In genomic region chr10:67742305-67742704, GRCm38 (mm10) we compare ENCODE assay signal across 11 mouse cellular contexts.
DNase-seq lines count a peak whose midpoint lies in the region; ATAC-seq and TF ChIP-seq lines count a peak whose summit lies in the region.
"Had no signal": no experiment of that assay in that cellular context is flagged by ENCODE, and none has a peak within 500 bp of the region (broad histone marks: within the 10 kb centered on the region; RNA-seq: fewer than 3 reads in every experiment).

No protein-coding gene starts in this region.

- no peak overlapping the region for H3K9ac ChIP-seq in liver, adult 2 months (ENCODE audit: low read depth, low read length)
- no peak overlapping the region for H3K9ac ChIP-seq in heart, embryonic 16.5 days (ENCODE audit: low read length)
- H3K9ac ChIP-seq: limb, embryonic 15.5 days had no signal

- no peak overlapping the region for H3K4me3 ChIP-seq in liver, adult 2 months (ENCODE audit: insufficient read depth, low read depth, low read length)
- no peak overlapping the region for H3K4me3 ChIP-seq in heart, embryonic 16.5 days (ENCODE audit: low read length)
- H3K4me3 ChIP-seq: forebrain, embryonic 10.5 days; limb, embryonic 15.5 days had no signal

- intact Hi-C loops in left cerebral cortex, postnatal 25 days (cut with DNase I) = no loop called here

- H3K36me3 ChIP-seq in liver, adult 2 months (ENCODE audit: control insufficient read depth, insufficient read depth, low read length) = no peaks in the 10 kb centered on the region
- H3K36me3 ChIP-seq in heart, embryonic 16.5 days (ENCODE audit: control insufficient read depth, insufficient read depth) = no peaks in the 10 kb centered on the region
- H3K36me3 ChIP-seq: forebrain, embryonic 10.5 days; limb, embryonic 15.5 days had no signal

- no peaks in the 10 kb centered on the region for H3K79me2 ChIP-seq in liver, adult 2 months (ENCODE audit: control insufficient read depth, insufficient read depth, low read length)

- peak overlapping the region; percentile 80 for H3K27ac ChIP-seq in liver, adult 2 months (replicated peaks; ENCODE audit: insufficient read depth, low read depth, low read length)
- H3K27ac ChIP-seq in heart, embryonic 16.5 days (ENCODE audit: low read length) = peak overlapping the region; percentile 63
- H3K27ac ChIP-seq: forebrain, embryonic 10.5 days; limb, embryonic 15.5 days had no signal

- H3K9me3 ChIP-seq in heart, embryonic 16.5 days (replicated peaks; ENCODE audit: control insufficient read depth, low read length) = no peaks in the 10 kb centered on the region
- H3K9me3 ChIP-seq: forebrain, embryonic 10.5 days; limb, embryonic 15.5 days had no signal

- 63% methylated on average over 10 of the region's 10 CpGs for WGBS in liver, adult 2 months
- WGBS in heart, embryonic 16.5 days = 55% methylated on average over 10 of the region's 10 CpGs

- peak; percentile 23 for DNase-seq in liver, adult 2 months (ENCODE audit: extremely low read depth, low read depth, low spot score)
- DNase-seq in liver = no peak
- peak; percentile 47 to 59 for DNase-seq in heart, adult 18-20 months
- DNase-seq in kidney, postnatal 36 days = peak; percentile 23 to 33
- DNase-seq in left cerebral cortex, postnatal 25 days (ENCODE audit: low spot score in 2 of 2) = no peak
- no peak for DNase-seq in urinary bladder, postnatal 25 days (ENCODE audit: low spot score)
- DNase-seq: cerebellum, postnatal 14 days; gastrocnemius, postnatal 36 days had no signal

- no peak overlapping the region for H3K4me2 ChIP-seq in heart, embryonic 16.5 days (ENCODE audit: low read depth, low read length)
- H3K4me2 ChIP-seq: limb, embryonic 15.5 days had no signal

- ATAC-seq in heart, embryonic 16.5 days (replicated peaks; ENCODE audit: extremely low read depth, insufficient read depth, low FRiP score) = peak; percentile 64; the same call in 1 of the 2 replicates

- no peak for TF ChIP-seq CTCF in liver, adult 2 months (IDR thresholded peaks at IDR 0.05; ENCODE audit: low read depth, low read length)

- TF ChIP-seq POLR2A in liver, adult 2 months (IDR thresholded peaks at IDR 0.05; ENCODE audit: extremely low read depth, insufficient read depth, low read length) = no peak

- H3K27me3 ChIP-seq in liver, adult 2 months (ENCODE audit: control insufficient read depth, insufficient read depth, low read length) = no peaks in the 10 kb centered on the region
- H3K27me3 ChIP-seq in heart, embryonic 16.5 days (ENCODE audit: control insufficient read depth, insufficient read depth, low read length) = no peaks in the 10 kb centered on the region
- H3K27me3 ChIP-seq: limb, embryonic 15.5 days had no signal

- H3K4me1 ChIP-seq in liver, adult 2 months (ENCODE audit: control insufficient read depth, insufficient read depth, low read length) = no peaks in the 10 kb centered on the region
- no peaks in the 10 kb centered on the region for H3K4me1 ChIP-seq in heart, embryonic 16.5 days (ENCODE audit: control insufficient read depth, insufficient read depth, low read length)
- H3K4me1 ChIP-seq: limb, embryonic 15.5 days had no signal

Comparison
In these comparisons a context has a peak if more than half of its experiments do, and no peak if none do; other contexts are left out.
1. DNase-seq: peak in liver, adult 2 months (single experiment), heart, adult 18-20 months (2 of 2) and kidney, postnatal 36 days (2 of 2); none in liver (single experiment), left cerebral cortex, postnatal 25 days (0 of 2) and urinary bladder, postnatal 25 days (single experiment).